Comparison of ENCODE assay signal across 13 mouse cellular contexts in genomic region chr4:138130149-138130548, GRCm38 (mm10).
DNase-seq lines count a peak whose midpoint lies in the region; ATAC-seq and TF ChIP-seq lines count a peak whose summit lies in the region.
"Had no signal": no experiment of that assay in that cellular context is flagged by ENCODE, and none has a peak within 500 bp of the region (broad histone marks: within the 10 kb centered on the region; RNA-seq: fewer than 3 reads in every experiment).

No protein-coding gene starts in this region.

- no peaks in the 10 kb centered on the region for H3K27me3 ChIP-seq in hindbrain, postnatal 0 days (ENCODE audit: insufficient read depth, low read length)
- no peaks in the 10 kb centered on the region for H3K27me3 ChIP-seq in hindbrain, embryonic 11.5 days (ENCODE audit: control insufficient read depth, insufficient read depth, low read length)
- no peaks in the 10 kb centered on the region for H3K27me3 ChIP-seq in thymus, adult 2 months (ENCODE audit: control insufficient read depth, insufficient read depth, low read length)
- H3K27me3 ChIP-seq: midbrain, embryonic 13.5 days had no signal

- ATAC-seq in hindbrain, postnatal 0 days = no peak
- no peak for ATAC-seq in hindbrain, embryonic 11.5 days (ENCODE audit: low FRiP score)
- ATAC-seq: midbrain, embryonic 13.5 days had no signal

- no peak overlapping the region for H3K4me3 ChIP-seq in hindbrain, postnatal 0 days (ENCODE audit: low read length)
- no peak overlapping the region for H3K4me3 ChIP-seq in hindbrain, embryonic 11.5 days (ENCODE audit: low read depth, low read length)
- H3K4me3 ChIP-seq in thymus, adult 2 months (ENCODE audit: control insufficient read depth, insufficient read depth, low read length) = no peak overlapping the region
- no peak overlapping the region for H3K4me3 ChIP-seq in ES-E14 (ENCODE audit: insufficient read depth in 1 of 2, low read depth in 1 of 2, low read length in 2 of 2, poor library complexity in 1 of 2, severe bottlenecking in 1 of 2)
- H3K4me3 ChIP-seq: midbrain, embryonic 13.5 days had no signal

- no peak overlapping the region for H3K9ac ChIP-seq in hindbrain, postnatal 0 days (replicated peaks; ENCODE audit: low read length)
- H3K9ac ChIP-seq in hindbrain, embryonic 11.5 days (ENCODE audit: low read depth, low read length) = no peak overlapping the region
- H3K9ac ChIP-seq in ES-E14 (ENCODE audit: insufficient read depth, low read depth, low read length, poor library complexity, severe bottlenecking) = no peak overlapping the region
- H3K9ac ChIP-seq: midbrain, embryonic 13.5 days had no signal

- peak; percentile 50; the same call in 1 of the 2 replicates for TF ChIP-seq CTCF in hindbrain, postnatal 0 days (IDR thresholded peaks at IDR 0.05; ENCODE audit: low read depth)
- TF ChIP-seq CTCF in thymus, adult 2 months (IDR thresholded peaks at IDR 0.05; ENCODE audit: borderline replicate concordance, control insufficient read depth, extremely low read depth, insufficient read depth, low read length, poor library complexity) = no peak

- H3K9me3 ChIP-seq in hindbrain, postnatal 0 days (ENCODE audit: low read length) = no peaks in the 10 kb centered on the region
- no peaks in the 10 kb centered on the region for H3K9me3 ChIP-seq in hindbrain, embryonic 11.5 days (ENCODE audit: control insufficient read depth, low read length)
- H3K9me3 ChIP-seq in ES-E14 (ENCODE audit: control insufficient read depth, insufficient read depth, low read depth, low read length) = no peaks in the 10 kb centered on the region
- H3K9me3 ChIP-seq: midbrain, embryonic 13.5 days had no signal

- in situ Hi-C loops in ES-E14 (cut with MboI; ENCODE audit: low sequenced_read_pairs in 2 of 2, unreplicated experiment in 2 of 2) = no loop called here

- H3K4me2 ChIP-seq in hindbrain, postnatal 0 days (ENCODE audit: low read depth, low read length) = no peak overlapping the region
- H3K4me2 ChIP-seq in hindbrain, embryonic 11.5 days (replicated peaks; ENCODE audit: low read depth, low read length) = no peak overlapping the region
- H3K4me2 ChIP-seq: midbrain, embryonic 13.5 days had no signal

- no peak for TF ChIP-seq POLR2A in thymus, adult 2 months (IDR thresholded peaks at IDR 0.05; ENCODE audit: control insufficient read depth, extremely low read depth, insufficient read depth, low read length, poor library complexity)

- no peak for DNase-seq in hindbrain, postnatal 0 days (ENCODE audit: low spot score)
- no peak for DNase-seq in hindbrain, embryonic 11.5 days (ENCODE audit: low spot score)
- peak; percentile 3 for DNase-seq in thymus, adult 2 months
- DNase-seq in thymus, postnatal 36 days = no peak
- no peak for DNase-seq in ES-E14 (ENCODE audit: low read depth, low spot score)
- DNase-seq in naive thymus-derived CD4-positive, alpha-beta T cell, adult 2 months (ENCODE audit: low read depth) = peak; percentile 39
- no peak for DNase-seq in cerebellum, adult 9-10 months
- DNase-seq: adrenal gland, adult 2 months; heart, postnatal 14 days; kidney, adult 18-20 months; liver; right cerebral cortex, adult 18-20 months had no signal

- peaks cover 18% of the 10 kb centered on the region; the same call in 1 of the 2 replicates for H3K36me3 ChIP-seq in hindbrain, postnatal 0 days (ENCODE audit: insufficient read depth, low read length)
- H3K36me3 ChIP-seq in hindbrain, embryonic 11.5 days (ENCODE audit: control insufficient read depth, insufficient read depth, low read length) = peaks cover 3% of the 10 kb centered on the region; the same call in 1 of the 2 replicates
- peaks cover 25% of the 10 kb centered on the region for H3K36me3 ChIP-seq in thymus, adult 2 months (ENCODE audit: control insufficient read depth, insufficient read depth, low read length)
- H3K36me3 ChIP-seq in ES-E14 (ENCODE audit: control insufficient read depth, insufficient read depth, low read length, poor library complexity, severe bottlenecking) = peaks cover 6% of the 10 kb centered on the region; the same call in 1 of the 2 replicates

- H3K4me1 ChIP-seq in hindbrain, postnatal 0 days (ENCODE audit: insufficient read depth, low read length) = no peaks in the 10 kb centered on the region
- H3K4me1 ChIP-seq in hindbrain, embryonic 11.5 days (replicated peaks; ENCODE audit: control insufficient read depth, insufficient read depth, low read length) = no peaks in the 10 kb centered on the region
- no peaks in the 10 kb centered on the region for H3K4me1 ChIP-seq in thymus, adult 2 months (replicated peaks; ENCODE audit: control insufficient read depth, insufficient read depth, low read length)
- H3K4me1 ChIP-seq in ES-E14 (ENCODE audit: control insufficient read depth in 2 of 2, insufficient read depth in 2 of 2, low read length in 2 of 2, poor library complexity in 1 of 2) = peaks cover 2% of the 10 kb centered on the region in 2 experiments; a peak in 1 of 4 replicates

- H3K27ac ChIP-seq in hindbrain, postnatal 0 days = no peak overlapping the region
- H3K27ac ChIP-seq in hindbrain, embryonic 11.5 days (ENCODE audit: low read depth, low read length) = no peak overlapping the region
- no peak overlapping the region for H3K27ac ChIP-seq in thymus, adult 2 months (ENCODE audit: control insufficient read depth, insufficient read depth, low read length)
- no peak overlapping the region for H3K27ac ChIP-seq in ES-E14 (ENCODE audit: insufficient read depth, low read depth, low read length, poor library complexity, severe bottlenecking)
- H3K27ac ChIP-seq: midbrain, embryonic 13.5 days had no signal

- 76% methylated on average over 2 of the region's 2 CpGs for WGBS in hindbrain, postnatal 0 days
- WGBS in hindbrain, embryonic 11.5 days = 79% methylated on average over 2 of the region's 2 CpGs
- WGBS in thymus, adult 2 months = 9% methylated on average over 2 of the region's 2 CpGs

TF ChIP-seq in ES-E14, 5 proteins besides CTCF, POLR2A, EP300 and RAD21:
- TF ChIP-seq HCFC1 (IDR thresholded peaks at IDR 0.05; ENCODE audit: borderline replicate concordance, insufficient read depth, low read length) (no peak), ZNF384 (IDR thresholded peaks at IDR 0.05; ENCODE audit: low read depth, low read length) (peak; percentile 66; the same call in 1 of the 2 replicates), MAFK (IDR thresholded peaks at IDR 0.05; ENCODE audit: insufficient read depth, low read depth, low read length) (no peak)

Comparison
In these comparisons a context has a peak if more than half of its experiments do, and no peak if none do; other contexts are left out.
1. DNase-seq: peak in thymus, adult 2 months (single experiment) and naive thymus-derived CD4-positive, alpha-beta T cell, adult 2 months (single experiment); none in hindbrain, postnatal 0 days (single experiment), hindbrain, embryonic 11.5 days (single experiment), thymus, postnatal 36 days (0 of 2), ES-E14 (single experiment) and cerebellum, adult 9-10 months (single experiment).